Mouse (Mus musculus) midbrain, postnatal 0 days (tissue): ENCODE measurements around the gene Cdiptos. TPM values are rescaled to one million over a fixed set of nuclear protein-coding genes. Genes with fewer than 3 reads are reported as not detected.

Experiments used
- ATAC-seq: fragments of 200-750 bp; cut with Nextera tagmentation; 2 replicates; pipeline ENCODE4 v1.8.0; 2017; ENCODE audit warnings: moderate number of reproducible peaks, mild to moderate bottlenecking, moderate TSS enrichment, moderate library complexity; ENCODE audit not compliant: low FRiP score
- DNase-seq: peaks from one replicate; pipeline ENCODE4 v3.0.0-alpha.2; 2015; ENCODE audit warnings: low spot score
- H3K27ac ChIP-seq: fragments of 300-500 bp; sonication (generic); 2 replicates; pipeline ENCODE4 v1.5.1; 2014; ENCODE audit warnings: low read depth, mild to moderate bottlenecking, low read length, mixed read lengths
- H3K27me3 ChIP-seq: fragments of 300-500 bp; sonication (generic); 2 replicates; pipeline ENCODE4 v1.6.1; 2014; ENCODE audit warnings: low read length, control low read depth, mixed read lengths; ENCODE audit not compliant: insufficient read depth
- H3K36me3 ChIP-seq: fragments of 300-500 bp; sonication (generic); 2 replicates; pipeline ENCODE4 v1.6.1; 2014; ENCODE audit warnings: low read length, control low read depth, mixed read lengths; ENCODE audit not compliant: insufficient read depth
- H3K4me1 ChIP-seq: fragments of 300-500 bp; sonication (generic); 2 replicates; pipeline ENCODE4 v1.6.1; 2014; ENCODE audit warnings: mild to moderate bottlenecking, control low read depth, antibody characterized with exemption, low read length, mixed read lengths; ENCODE audit not compliant: insufficient read depth
- H3K4me2 ChIP-seq: fragments of 300-500 bp; sonication (generic); 2 replicates; pipeline ENCODE4 v1.6.1; 2014; ENCODE audit warnings: low read depth, mild to moderate bottlenecking, low read length, mixed read lengths; ENCODE audit not compliant: poor library complexity, severe bottlenecking
- H3K4me3 ChIP-seq: fragments of 300-500 bp; sonication (generic); 2 replicates; pipeline ENCODE4 v1.5.1; 2014; ENCODE audit warnings: low read depth, mild to moderate bottlenecking, low read length, moderate library complexity
- H3K9ac ChIP-seq: fragments of 300-500 bp; sonication (generic); replicated peaks from 2 replicates; pipeline ENCODE4 v1.6.1; 2014; ENCODE audit warnings: mild to moderate bottlenecking, low read length, moderate library complexity, mixed read lengths; ENCODE audit not compliant: poor library complexity, severe bottlenecking
- H3K9me3 ChIP-seq: fragments of 300-500 bp; sonication (generic); 2 replicates; pipeline ENCODE4 v1.6.1; 2016; ENCODE audit warnings: low read length, control low read depth
- CTCF ChIP-seq: IDR thresholded peaks from 2 replicates; pipeline ENCODE4 v1.5.1; 2016; ENCODE audit warnings: antibody characterized with exemption, mild to moderate bottlenecking
- WGBS: fragments of 180-500 bp; shearing (Covaris S2); extraction: QIAGEN DNeasy Blood & Tissue Kit; methylation state at CpG from one replicate; pipeline ENCODE4 v1.1.7; 2014; 5-methylcytosine and 5-hydroxymethylcytosine counted together
- polyA plus RNA-seq: library from polyadenylated mRNA; unstranded; fragments of >200 nt; fragmentation: Nextera tagmentation; extraction: Ambion mirVana; gene quantifications from 2 replicates; pipeline ENCODE4 v1.2.1, GENCODE M21; 2015
- total RNA-seq: library from RNA; depleted of rRNA; stranded (reverse); fragments of >200 nt; gene quantifications from 2 replicates; pipeline ENCODE4 v1.2.3, GENCODE M21; 2014; rRNA removed

The Cdiptos gene
- total and polyA plus RNA-seq, 2 experiments from 2014 or later, result 0.79 TPM; not detected in 1

DNA sequence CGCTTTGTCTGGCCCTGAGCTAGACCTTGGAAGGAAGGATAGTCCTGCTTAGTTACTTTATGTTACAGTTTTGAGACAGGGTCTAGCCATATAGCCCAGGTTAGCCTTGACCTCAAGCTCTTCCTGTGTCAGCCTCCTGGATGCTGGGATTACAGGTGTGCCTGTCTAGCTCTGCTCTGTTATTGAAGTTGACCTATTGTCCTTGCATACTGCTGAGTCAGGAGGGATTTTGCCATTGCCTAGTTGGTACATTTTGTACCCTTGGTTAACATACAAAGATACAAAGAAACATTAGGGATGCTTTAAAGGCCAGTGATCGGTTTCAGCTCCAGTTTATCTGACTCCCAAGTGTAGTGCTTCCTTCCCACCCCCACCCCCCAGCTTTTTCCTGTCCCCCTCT lies 43.2 kb downstream of the Cdiptos start:
- H3K27ac ChIP-seq, result no peak overlapping the region
- no peak overlapping the region for H3K9ac ChIP-seq
- H3K4me3 ChIP-seq, result no peak overlapping the region
- 85% methylated on average over 2 of the region's 2 CpGs for WGBS
- peaks cover 8% of the 10 kb centered on the region; the same call in 1 of the 2 replicates for H3K36me3 ChIP-seq
- H3K4me2 ChIP-seq, result no peak overlapping the region
- no peak for TF ChIP-seq CTCF
- no peaks in the 10 kb centered on the region for H3K27me3 ChIP-seq
- no peak for ATAC-seq
- DNase-seq, result no peak
- no peaks in the 10 kb centered on the region for H3K9me3 ChIP-seq
- H3K4me1 ChIP-seq, result 0 out of 2 replicates have a peak, but pooled peaks cover 2% of the 10 kb centered on the region

DNA sequence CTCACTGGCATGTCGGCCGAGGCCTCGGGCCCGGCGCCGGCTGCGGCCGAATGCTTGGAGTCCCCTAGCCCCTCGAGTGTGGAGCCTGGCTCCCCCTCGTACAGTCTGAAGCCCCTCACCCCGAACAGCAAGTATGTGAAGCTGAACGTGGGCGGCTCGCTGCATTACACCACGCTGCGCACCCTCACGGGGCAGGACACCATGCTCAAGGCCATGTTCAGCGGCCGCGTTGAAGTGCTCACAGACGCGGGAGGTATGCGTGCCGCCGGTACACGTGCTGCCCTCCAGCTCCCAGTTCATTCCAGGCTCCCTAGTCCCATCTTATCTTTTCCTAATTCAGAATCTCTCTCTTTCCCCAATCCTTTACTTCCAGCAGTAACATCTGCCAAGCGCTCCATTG lies 46.9 kb downstream of the Cdiptos start:
- 0 out of 2 replicates have a peak, but pooled peaks cover 2% of the 10 kb centered on the region for H3K4me1 ChIP-seq
- no peak for TF ChIP-seq CTCF
- H3K27me3 ChIP-seq, result no peaks in the 10 kb centered on the region
- H3K27ac ChIP-seq, result peak overlapping the region; percentile 72
- no peak for DNase-seq
- H3K4me2 ChIP-seq, result peak overlapping the region; percentile 90
- H3K36me3 ChIP-seq, result no peaks in the 10 kb centered on the region
- peak; percentile 81 for ATAC-seq
- peak overlapping the region; percentile 82 for H3K4me3 ChIP-seq
- H3K9ac ChIP-seq, result peak overlapping the region; percentile 81
- WGBS, result under 1% methylated on average over 27 of the region's 27 CpGs
- H3K9me3 ChIP-seq, result no peaks in the 10 kb centered on the region

DNA sequence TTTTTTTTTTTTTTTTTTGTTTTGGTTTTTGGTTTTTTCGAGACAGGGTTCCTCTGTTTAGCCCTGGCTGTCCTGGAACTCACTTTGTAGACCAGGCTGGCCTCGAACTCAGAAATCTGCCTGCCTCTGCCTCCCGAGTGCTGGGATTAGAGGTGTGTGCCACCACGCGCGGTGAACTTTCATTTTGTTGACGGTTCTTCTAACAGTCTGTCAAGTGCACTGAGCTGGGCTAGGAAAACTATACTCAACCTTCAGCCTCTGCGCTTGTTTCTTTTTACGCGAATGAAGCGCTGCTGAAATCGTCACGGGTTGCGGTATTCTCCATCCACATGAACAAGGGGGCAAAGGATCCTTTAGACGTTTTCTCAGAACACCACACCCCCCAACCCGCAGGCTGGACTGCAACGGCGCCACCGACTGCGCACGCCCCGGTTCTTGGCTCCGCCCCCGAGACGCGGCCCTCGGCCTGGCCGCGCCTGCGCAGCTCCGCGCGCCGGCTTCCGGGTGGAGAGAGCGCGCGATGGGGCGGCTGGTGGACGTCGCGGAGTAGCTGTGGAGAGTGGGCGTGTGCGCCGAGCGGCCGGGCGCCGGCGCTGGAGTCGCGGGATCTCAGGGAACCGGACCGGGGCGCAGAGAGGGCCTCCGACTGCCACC lies 47.4 kb downstream of the Cdiptos start, which contains the start of gene Kctd13:
Kctd13 (plus strand) TSS at position 496 of the 654 bp plus-strand sequence.
- TF ChIP-seq CTCF, result no peak
- Histone ChIP-seq H3K9ac (peak within 1 kb of the TSS; percentile 81), H3K4me3 (peak within 1 kb of the TSS; percentile 82), H3K36me3 (no peaks in the 10 kb centered on the region), H3K9me3 (no peaks in the 10 kb centered on the region), H3K27ac (peak within 1 kb of the TSS; percentile 72), H3K4me2 (peak within 1 kb of the TSS; percentile 90), H3K4me1 (0 out of 2 replicates have a peak, but pooled peaks cover 2% of the 10 kb centered on the region), H3K27me3 (no peaks in the 10 kb centered on the region)
- WGBS, result 3% methylated on average over 56 of the region's 56 CpGs
- ATAC-seq, result peak; percentile 96
- peak; percentile 89 for DNase-seq

DNA sequence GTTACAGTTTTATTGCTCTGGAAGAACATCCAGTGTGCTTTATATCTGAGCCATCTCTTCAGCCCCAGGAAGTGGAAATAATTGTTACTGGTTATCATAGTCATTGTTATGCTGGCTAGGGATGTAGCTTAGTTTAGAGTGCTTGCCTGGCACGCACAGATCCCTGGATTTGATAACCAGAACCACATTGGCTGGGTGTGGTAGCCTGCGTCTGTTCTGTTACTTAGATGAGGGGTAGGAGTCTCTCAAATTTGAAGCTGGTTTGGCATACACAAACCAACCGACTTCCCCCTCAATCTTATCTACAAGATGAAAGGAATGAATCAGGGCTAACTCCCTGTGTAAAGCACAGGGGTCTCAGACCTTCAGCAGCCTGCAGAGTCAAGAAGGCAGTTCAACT lies 49.6 kb downstream of the Cdiptos start:
- H3K4me1 ChIP-seq, result peaks cover 2% of the 10 kb centered on the region; the same call in 1 of the 2 replicates
- no peak for ATAC-seq
- 62% methylated on average over 3 of the region's 3 CpGs for WGBS

DNA sequence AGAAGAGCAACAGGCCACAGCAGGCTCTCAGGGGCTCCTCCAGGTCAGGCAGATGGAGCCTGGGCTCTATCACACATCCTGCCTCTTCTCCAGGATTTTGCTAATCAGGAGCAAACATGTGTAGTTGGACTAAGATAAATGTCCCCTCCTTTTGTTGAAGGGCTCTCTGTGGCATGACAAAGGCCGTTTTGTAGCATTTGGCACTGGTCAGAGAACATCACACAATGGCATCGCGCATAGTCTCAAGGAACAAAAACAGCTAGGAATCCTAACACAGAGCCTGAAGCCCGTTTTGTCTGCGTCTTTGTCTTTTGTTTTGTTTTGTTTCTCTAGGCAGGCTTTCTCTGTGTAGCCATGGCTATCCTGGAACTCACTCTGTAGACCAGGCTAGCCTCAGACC lies 51.9 kb downstream of the Cdiptos start:
- 52% methylated on average over 5 of the region's 5 CpGs for WGBS
- Histone ChIP-seq H3K9ac (no peak overlapping the region), H3K4me2 (no peak overlapping the region), H3K36me3 (no peaks in the 10 kb centered on the region), H3K9me3 (no peaks in the 10 kb centered on the region), H3K27me3 (no peaks in the 10 kb centered on the region), H3K4me1 (no peaks in the 10 kb centered on the region; the same call in 1 of the 2 replicates), H3K4me3 (no peak overlapping the region), H3K27ac (no peak overlapping the region)
- ATAC-seq (no peak), DNase-seq (no peak)
- TF ChIP-seq CTCF, result no peak

More for the DNA sequence above, 49.6 kb downstream of the Cdiptos start:
- no peak for DNase-seq
- Histone ChIP-seq H3K27me3 (no peaks in the 10 kb centered on the region), H3K36me3 (no peaks in the 10 kb centered on the region), H3K9ac (no peak overlapping the region), H3K4me2 (no peak overlapping the region), H3K9me3 (no peaks in the 10 kb centered on the region), H3K27ac (no peak overlapping the region), H3K4me3 (no peak overlapping the region)
- TF ChIP-seq CTCF, result no peak

DNA sequence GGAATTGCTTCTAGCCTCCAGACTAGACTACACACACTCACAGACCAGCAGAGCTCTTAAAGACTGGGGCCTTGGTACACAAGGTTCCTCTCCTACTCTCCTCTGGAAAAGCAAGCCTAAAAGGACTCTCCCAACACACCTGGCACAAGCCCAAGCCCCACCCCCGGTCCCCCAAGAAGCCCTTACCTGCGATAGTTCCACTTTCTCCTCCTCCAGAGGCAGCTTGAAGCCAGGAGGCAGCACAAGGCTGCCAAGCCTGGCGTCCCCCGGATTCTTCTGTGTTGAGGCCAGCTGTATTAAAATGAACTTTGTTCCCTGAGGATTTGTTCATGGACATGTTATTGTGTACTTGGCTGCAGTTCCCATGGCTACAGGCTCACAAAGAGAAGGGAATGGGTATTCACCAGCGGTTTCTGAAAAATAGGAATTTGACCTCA lies 53.3 kb downstream of the Cdiptos start, which contains the start of gene Tmem219:
Tmem219 (minus strand) TSS at position 294 of the 437 bp plus-strand sequence.
- no peak within 1 kb of the TSS for H3K4me3 ChIP-seq
- DNase-seq (peak; percentile 70), ATAC-seq (no peak)
- TF ChIP-seq CTCF, result no peak
- H3K4me2 ChIP-seq, result no peak within 1 kb of the TSS
- 12% methylated on average over 5 of the region's 5 CpGs for WGBS
- H3K9ac ChIP-seq, result no peak within 1 kb of the TSS
- H3K36me3 ChIP-seq, result no peaks in the 10 kb centered on the region
- peak within 1 kb of the TSS; percentile 57 for H3K27ac ChIP-seq
- H3K27me3 ChIP-seq, result no peaks in the 10 kb centered on the region
- H3K4me1 ChIP-seq, result no peaks in the 10 kb centered on the region; the same call in 1 of the 2 replicates
- H3K9me3 ChIP-seq, result no peaks in the 10 kb centered on the region

Other genes starting within 250 kb of the Cdiptos start
- gene Mapk3, start 216.5 kb downstream of the Cdiptos start, total RNA-seq, result 121 and 145 TPM in 2 replicates
- 120 and 125 TPM in 2 replicates for gene Mapk3, start 216.5 kb downstream of the Cdiptos start, polyA plus RNA-seq
- gene Gdpd3, start 209.8 kb downstream of the Cdiptos start, total RNA-seq, result 0.66 TPM in 1 of 2 replicates, not detected in the other
- 1.3 TPM in 2 replicates for gene Gdpd3, start 209.8 kb downstream of the Cdiptos start, polyA plus RNA-seq
- gene Ypel3, start 199.1 kb downstream of the Cdiptos start, total RNA-seq, result 196 and 209 TPM in 2 replicates
- gene Ypel3, start 199.1 kb downstream of the Cdiptos start, polyA plus RNA-seq, result 219 and 235 TPM in 2 replicates
- 0.16 and 1.1 TPM in 2 replicates for gene Tbx6, start 194.6 kb downstream of the Cdiptos start, total RNA-seq
- 0.21 and 0.38 TPM in 2 replicates for gene Tbx6, start 194.6 kb downstream of the Cdiptos start, polyA plus RNA-seq
- 107 and 137 TPM in 2 replicates for gene Ppp4c, start 183.6 kb downstream of the Cdiptos start, total RNA-seq
- gene Ppp4c, start 183.6 kb downstream of the Cdiptos start, polyA plus RNA-seq, result 127 and 135 TPM in 2 replicates
- gene Fam57b, start 178.4 kb downstream of the Cdiptos start, total RNA-seq, result 52.5 and 60.2 TPM in 2 replicates
- 56.3 and 57.1 TPM in 2 replicates for gene Fam57b, start 178.4 kb downstream of the Cdiptos start, polyA plus RNA-seq
- gene 4930451I11Rik, start 144.5 kb downstream of the Cdiptos start, total RNA-seq, result not detected in 2 replicates
- 1.1 TPM in 1 of 2 replicates, not detected in the other for gene 4930451I11Rik, start 144.5 kb downstream of the Cdiptos start, polyA plus RNA-seq
- gene Doc2a, start 128.7 kb downstream of the Cdiptos start, total RNA-seq, result 53.8 and 64.1 TPM in 2 replicates
- 36.3 and 41.2 TPM in 2 replicates for gene Doc2a, start 128.7 kb downstream of the Cdiptos start, polyA plus RNA-seq
- 6.6 and 10.0 TPM in 2 replicates for gene Hirip3, start 114.1 kb downstream of the Cdiptos start, total RNA-seq
- gene Hirip3, start 114.1 kb downstream of the Cdiptos start, polyA plus RNA-seq, result 12.2 and 16.3 TPM in 2 replicates
- 55.0 and 60.3 TPM in 2 replicates for gene Ino80e, start 113.7 kb downstream of the Cdiptos start, total RNA-seq
- 87.8 and 93.5 TPM in 2 replicates for gene Ino80e, start 113.7 kb downstream of the Cdiptos start, polyA plus RNA-seq
- 143 and 160 TPM in 2 replicates for gene Taok2, start 91.4 kb downstream of the Cdiptos start, total RNA-seq
- gene Taok2, start 91.4 kb downstream of the Cdiptos start, polyA plus RNA-seq, result 45.3 and 47.3 TPM in 2 replicates
- gene Tmem219, start 53.2 kb downstream of the Cdiptos start, total RNA-seq, result 22.8 and 24.7 TPM in 2 replicates
- gene Tmem219, start 53.2 kb downstream of the Cdiptos start, polyA plus RNA-seq, result 36.4 and 38.2 TPM in 2 replicates
- gene Kctd13, start 47.2 kb downstream of the Cdiptos start, total RNA-seq, result 129 and 150 TPM in 2 replicates
- gene Kctd13, start 47.2 kb downstream of the Cdiptos start, polyA plus RNA-seq, result 166 and 167 TPM in 2 replicates
- 32.3 and 44.5 TPM in 2 replicates for gene Asphd1, start 26.5 kb downstream of the Cdiptos start, total RNA-seq
- 16.2 and 17.6 TPM in 2 replicates for gene Asphd1, start 26.5 kb downstream of the Cdiptos start, polyA plus RNA-seq
- 235 and 283 TPM in 2 replicates for gene Sez6l2, start 25.5 kb downstream of the Cdiptos start, total RNA-seq
- gene Sez6l2, start 25.5 kb downstream of the Cdiptos start, polyA plus RNA-seq, result 66.2 and 72.8 TPM in 2 replicates
- gene Cdipt, start 184 bp downstream of the Cdiptos start, total RNA-seq, result 193 and 244 TPM in 2 replicates
- 142 and 157 TPM in 2 replicates for gene Cdipt, start 184 bp downstream of the Cdiptos start, polyA plus RNA-seq
- 4.2 and 7.2 TPM in 2 replicates for gene Mvp, start 38.5 kb upstream of the Cdiptos start, total RNA-seq
- gene Mvp, start 38.5 kb upstream of the Cdiptos start, polyA plus RNA-seq, result 3.9 and 4.4 TPM in 2 replicates
- gene Pagr1b, start 40.4 kb upstream of the Cdiptos start, total RNA-seq, result 2.4 TPM in 1 of 2 replicates, not detected in the other
- gene Pagr1b, start 40.4 kb upstream of the Cdiptos start, polyA plus RNA-seq, result 0.66 TPM in 1 of 2 replicates, not detected in the other
- 5.3 TPM in 1 of 2 replicates, not detected in the other for gene Pagr1a, start 41.3 kb upstream of the Cdiptos start, total RNA-seq
- 33.1 and 41.1 TPM in 2 replicates for gene Pagr1a, start 41.3 kb upstream of the Cdiptos start, polyA plus RNA-seq
- 52.3 and 55.5 TPM in 2 replicates for gene Gm42742, start 45.0 kb upstream of the Cdiptos start, total RNA-seq
- 45.3 and 55.5 TPM in 2 replicates for gene Gm42742, start 45.0 kb upstream of the Cdiptos start, polyA plus RNA-seq
- 102 and 155 TPM in 2 replicates for gene Prrt2, start 45.1 kb upstream of the Cdiptos start, total RNA-seq
- 109 and 124 TPM in 2 replicates for gene Prrt2, start 45.1 kb upstream of the Cdiptos start, polyA plus RNA-seq
- 223 and 245 TPM in 2 replicates for gene Maz, start 50.9 kb upstream of the Cdiptos start, total RNA-seq
- 68.3 and 68.6 TPM in 2 replicates for gene Maz, start 50.9 kb upstream of the Cdiptos start, polyA plus RNA-seq
- gene Kif22, start 66.4 kb upstream of the Cdiptos start, total RNA-seq, result 2.9 and 4.2 TPM in 2 replicates
- 11.3 and 11.5 TPM in 2 replicates for gene Kif22, start 66.4 kb upstream of the Cdiptos start, polyA plus RNA-seq
- gene Zg16, start 111.2 kb upstream of the Cdiptos start, total RNA-seq, result 0.49 TPM in 1 of 2 replicates, not detected in the other
- not detected in 2 replicates for gene Zg16, start 111.2 kb upstream of the Cdiptos start, polyA plus RNA-seq
- 2.3 and 5.9 TPM in 2 replicates for gene AI467606, start 115.3 kb upstream of the Cdiptos start, total RNA-seq
- gene AI467606, start 115.3 kb upstream of the Cdiptos start, polyA plus RNA-seq, result 1.4 and 1.9 TPM in 2 replicates
- 1.9 TPM in 2 replicates for gene Qprt, start 146.1 kb upstream of the Cdiptos start, total RNA-seq
- gene Qprt, start 146.1 kb upstream of the Cdiptos start, polyA plus RNA-seq, result 1.7 and 1.8 TPM in 2 replicates
- gene Spn, start 161.7 kb upstream of the Cdiptos start, total RNA-seq, result 0.16 TPM in 1 of 2 replicates, not detected in the other
- gene Spn, start 161.7 kb upstream of the Cdiptos start, polyA plus RNA-seq, result not detected in 2 replicates
- gene Cd2bp2, start 220.0 kb upstream of the Cdiptos start, total RNA-seq, result 85.7 and 103 TPM in 2 replicates
- gene Cd2bp2, start 220.0 kb upstream of the Cdiptos start, polyA plus RNA-seq, result 62.6 and 64.8 TPM in 2 replicates
- gene Tbc1d10b, start 232.4 kb upstream of the Cdiptos start, total RNA-seq, result 70.2 and 72.3 TPM in 2 replicates
- gene Tbc1d10b, start 232.4 kb upstream of the Cdiptos start, polyA plus RNA-seq, result 24.5 and 28.7 TPM in 2 replicates
- 0.90 and 1.4 TPM in 2 replicates for gene Mylpf, start 232.8 kb upstream of the Cdiptos start, total RNA-seq
- gene Mylpf, start 232.8 kb upstream of the Cdiptos start, polyA plus RNA-seq, result 1.5 and 2.2 TPM in 2 replicates